Mouse (Mus musculus) heart, embryonic 11.5 days (tissue): ENCODE data around the gene Ly6g6e. TPM values are rescaled to one million over a fixed set of nuclear protein-coding genes. Genes with fewer than 3 reads are reported as not detected.
A peak's percentile ranks its signal among the peaks of the same experiment; 100 is the strongest.

Source experiments
- ATAC-seq: fragments of 200-750 bp; cut with Nextera tagmentation; replicated peaks from 2 replicates; pipeline ENCODE4 v1.8.0; 2017; ENCODE audit warnings: moderate library complexity; ENCODE audit not compliant: insufficient number of reproducible peaks, low FRiP score, low TSS enrichment
- H3K27ac ChIP-seq: fragments of 300-500 bp; sonication (generic); 2 replicates; pipeline ENCODE4 v1.5.1; 2014; ENCODE audit warnings: mild to moderate bottlenecking, low read depth, low read length
- H3K27me3 ChIP-seq: fragments of 300-500 bp; sonication (generic); 2 replicates; pipeline ENCODE4 v1.6.1; 2014; ENCODE audit warnings: mild to moderate bottlenecking, low read length, mixed read lengths; ENCODE audit not compliant: control insufficient read depth, insufficient read depth
- H3K36me3 ChIP-seq: fragments of 300-500 bp; sonication (generic); 2 replicates; pipeline ENCODE4 v1.6.1; 2014; ENCODE audit warnings: mild to moderate bottlenecking, low read length, moderate library complexity, mixed read lengths; ENCODE audit not compliant: control insufficient read depth, insufficient read depth
- H3K4me1 ChIP-seq: fragments of 300-500 bp; sonication (generic); 2 replicates; pipeline ENCODE4 v1.6.1; 2014; ENCODE audit warnings: low read length; ENCODE audit not compliant: control insufficient read depth, insufficient read depth
- H3K4me2 ChIP-seq: fragments of 300-500 bp; sonication (generic); 2 replicates; pipeline ENCODE4 v1.6.1; 2014; ENCODE audit warnings: mild to moderate bottlenecking, moderate library complexity
- H3K4me3 ChIP-seq: fragments of 300-500 bp; sonication (generic); 2 replicates; pipeline ENCODE4 v1.5.1; 2014; ENCODE audit warnings: low read depth, low read length
- H3K9ac ChIP-seq: fragments of 300-500 bp; sonication (generic); 2 replicates; pipeline ENCODE4 v1.6.1; 2014; ENCODE audit warnings: mild to moderate bottlenecking, low read depth, low read length, moderate library complexity
- H3K9me3 ChIP-seq: fragments of 300-500 bp; sonication (generic); replicated peaks from 2 replicates; pipeline ENCODE4 v1.6.1; 2016; ENCODE audit warnings: low read length; ENCODE audit not compliant: control insufficient read depth
- WGBS: fragments of 180-500 bp; shearing (Covaris S2); extraction: QIAGEN DNeasy Blood & Tissue Kit; methylation state at CpG from one replicate; pipeline ENCODE4 v1.1.7; 2014; ENCODE audit not compliant: insufficient replicate concordance; 5-methylcytosine and 5-hydroxymethylcytosine counted together
- polyA plus RNA-seq: library from polyadenylated mRNA; unstranded; fragments of >200 nt; fragmentation: Nextera tagmentation; extraction: Ambion mirVana; gene quantifications from 2 replicates; pipeline ENCODE4 v1.2.1, GENCODE M21; 2014

Gene Ly6g6e
- polyA plus RNA-seq, 1 experiment from 2014 or later = 0.42 TPM

- H3K9ac ChIP-seq = peak overlapping the region; percentile 97
- H3K27me3 ChIP-seq = no peaks in the 10 kb centered on the region
- 68% methylated on average over 8 of the region's 8 CpGs for WGBS
- peaks cover 18% of the 10 kb centered on the region for H3K36me3 ChIP-seq
- H3K9me3 ChIP-seq = no peaks in the 10 kb centered on the region
- peak overlapping the region; percentile 84 for H3K4me2 ChIP-seq
- peaks cover 12% of the 10 kb centered on the region for H3K4me1 ChIP-seq
- no peak for ATAC-seq
- H3K27ac ChIP-seq = no peak overlapping the region
- H3K4me3 ChIP-seq = peak overlapping the region; percentile 69
These were observed 13.6 kb downstream of the Ly6g6e start for GRCm38 (mm10) chr17:35090166-35090932.

GRCm38 (mm10) chr17:35092403-35093198 lies 15.9 kb downstream of the Ly6g6e start:
- Histone ChIP-seq H3K4me3 (no peak overlapping the region), H3K36me3 (peaks cover 24% of the 10 kb centered on the region), H3K4me1 (peaks cover 12% of the 10 kb centered on the region), H3K27ac (no peak overlapping the region), H3K9ac (no peak overlapping the region), H3K27me3 (no peaks in the 10 kb centered on the region), H3K9me3 (no peaks in the 10 kb centered on the region), H3K4me2 (no peak overlapping the region)
- 85% methylated on average over 14 of the region's 14 CpGs for WGBS
- no peak for ATAC-seq

DNA sequence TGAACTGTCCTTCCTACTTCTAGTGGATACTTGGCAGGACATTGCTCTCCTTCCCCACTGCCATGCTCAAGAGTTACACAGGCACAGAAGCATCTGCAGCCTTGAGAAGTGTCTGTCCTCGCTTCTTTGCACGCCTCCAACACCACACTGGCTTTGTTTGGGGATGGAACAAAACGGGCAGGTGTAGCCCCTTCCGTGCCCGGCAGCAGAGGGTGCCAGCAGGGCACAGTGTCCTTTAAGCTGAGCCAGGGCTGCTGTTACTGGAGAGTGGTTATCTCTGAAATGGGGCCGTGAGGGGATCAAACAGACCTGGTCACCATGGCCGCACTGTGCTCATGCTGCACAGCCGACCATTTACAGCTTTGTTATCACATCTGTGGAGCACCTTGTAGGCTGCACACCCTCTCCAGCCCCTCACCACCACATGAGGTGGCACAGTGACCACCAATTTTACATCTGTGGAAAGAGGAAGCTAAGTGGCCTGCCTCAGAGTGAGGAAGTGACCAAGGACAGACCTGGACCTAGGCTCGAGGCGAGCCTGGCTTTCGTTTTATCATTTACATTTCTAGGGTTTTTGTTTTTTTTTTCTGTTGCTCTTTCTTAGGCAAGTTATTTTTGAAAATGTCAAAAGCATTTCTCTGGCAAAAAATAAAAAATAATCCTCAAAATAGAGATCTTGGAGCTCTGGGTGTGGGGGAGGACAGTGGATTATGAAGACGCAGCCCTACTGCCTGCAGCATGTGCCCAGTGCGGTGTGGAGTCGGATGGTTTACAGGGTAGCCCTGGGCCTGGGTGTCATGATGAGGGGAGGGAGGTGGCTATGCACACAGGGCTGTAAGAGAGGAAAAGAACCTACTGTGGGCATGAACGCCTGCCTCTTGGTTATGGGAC lies 18.0 kb downstream of the Ly6g6e start:
- Histone ChIP-seq H3K9me3 (no peaks in the 10 kb centered on the region), H3K36me3 (peaks cover 26% of the 10 kb centered on the region), H3K27ac (no peak overlapping the region), H3K9ac (no peak overlapping the region), H3K4me1 (peaks cover 12% of the 10 kb centered on the region), H3K27me3 (no peaks in the 10 kb centered on the region), H3K4me2 (no peak overlapping the region), H3K4me3 (no peak overlapping the region)
- no peak for ATAC-seq
- WGBS = 81% methylated on average over 15 of the region's 15 CpGs

- Histone ChIP-seq H3K4me1 (peaks cover 3% of the 10 kb centered on the region; the same call in 1 of the 2 replicates), H3K4me2 (no peak overlapping the region), H3K27ac (no peak overlapping the region), H3K9me3 (no peaks in the 10 kb centered on the region), H3K4me3 (no peak overlapping the region), H3K9ac (no peak overlapping the region), H3K27me3 (no peaks in the 10 kb centered on the region), H3K36me3 (peaks cover 29% of the 10 kb centered on the region)
- 80% methylated on average over 12 of the region's 12 CpGs for WGBS
- ATAC-seq = no peak
These were observed 19.9 kb downstream of the Ly6g6e start for GRCm38 (mm10) chr17:35096597-35096996.

GRCm38 (mm10) chr17:35097164-35097655 lies 20.5 kb downstream of the Ly6g6e start:
- no peak overlapping the region for H3K4me3 ChIP-seq
- H3K4me1 ChIP-seq = peaks cover 4% of the 10 kb centered on the region; the same call in 1 of the 2 replicates
- no peak overlapping the region for H3K4me2 ChIP-seq
- H3K9me3 ChIP-seq = no peaks in the 10 kb centered on the region
- 87% methylated on average over 12 of the region's 12 CpGs for WGBS
- H3K9ac ChIP-seq = no peak overlapping the region
- H3K27ac ChIP-seq = no peak overlapping the region
- no peak for ATAC-seq
- no peaks in the 10 kb centered on the region for H3K27me3 ChIP-seq
- peaks cover 29% of the 10 kb centered on the region for H3K36me3 ChIP-seq

DNA sequence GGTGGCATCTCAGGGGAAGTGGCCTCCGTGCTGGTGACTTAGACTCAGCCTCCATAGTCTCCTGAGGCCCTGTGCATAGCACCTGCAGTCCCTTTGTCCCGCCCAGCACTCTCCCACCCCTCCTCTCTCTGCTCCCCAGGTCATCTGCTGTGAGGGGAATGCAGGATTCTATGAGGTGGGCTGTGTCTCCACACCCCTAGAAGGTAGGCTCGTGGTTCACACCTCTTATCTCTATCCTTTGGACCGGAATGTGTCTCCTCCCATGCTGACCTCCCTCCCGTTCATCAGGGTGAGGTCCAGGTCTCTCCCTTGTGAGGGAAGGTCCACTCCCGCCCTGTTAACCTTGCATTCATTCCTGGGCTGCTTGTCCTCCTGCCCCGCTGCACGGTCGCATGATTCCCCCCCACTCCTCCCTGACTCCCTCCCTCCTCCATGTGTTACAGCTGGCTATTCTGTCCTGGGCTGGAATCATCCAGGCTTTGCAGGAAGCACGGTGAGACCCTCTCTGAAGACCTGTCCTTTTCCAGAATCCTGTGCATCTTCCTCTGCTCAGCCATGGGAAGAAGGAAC lies 23.6 kb downstream of the Ly6g6e start:
- Histone ChIP-seq H3K36me3 (peaks cover 22% of the 10 kb centered on the region), H3K27ac (no peak overlapping the region), H3K4me2 (no peak overlapping the region), H3K4me1 (peaks cover 10% of the 10 kb centered on the region), H3K27me3 (no peaks in the 10 kb centered on the region), H3K9ac (no peak overlapping the region), H3K4me3 (no peak overlapping the region), H3K9me3 (no peaks in the 10 kb centered on the region)
- no peak for ATAC-seq
- 56% methylated on average over 10 of the region's 10 CpGs for WGBS

DNA sequence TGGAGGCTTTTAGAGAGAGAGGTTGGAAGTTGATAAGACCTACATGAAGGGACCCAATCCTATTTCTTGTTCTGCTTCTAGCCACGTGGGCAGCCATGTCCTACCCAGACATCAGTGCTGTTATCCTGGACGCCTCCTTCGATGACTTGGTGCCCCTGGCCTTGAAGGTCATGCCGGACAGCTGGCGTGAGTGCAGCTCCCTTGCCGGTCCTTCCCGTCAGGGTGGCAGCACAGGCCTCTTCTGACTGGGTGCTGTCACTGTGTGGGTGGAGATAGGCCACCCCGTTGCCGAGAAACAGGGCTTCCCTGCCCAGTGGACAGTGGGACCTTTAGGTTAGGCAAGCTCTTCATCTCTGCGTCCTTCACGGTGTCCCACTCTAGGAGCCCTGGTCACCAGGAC lies 24.5 kb downstream of the Ly6g6e start:
- Histone ChIP-seq H3K9ac (no peak overlapping the region), H3K4me1 (peaks cover 10% of the 10 kb centered on the region), H3K9me3 (no peaks in the 10 kb centered on the region), H3K4me2 (no peak overlapping the region), H3K36me3 (peaks cover 21% of the 10 kb centered on the region), H3K4me3 (no peak overlapping the region), H3K27ac (no peak overlapping the region), H3K27me3 (no peaks in the 10 kb centered on the region)
- 84% methylated on average over 11 of the region's 11 CpGs for WGBS
- ATAC-seq = no peak

GRCm38 (mm10) chr17:35102299-35102698 lies 25.6 kb downstream of the Ly6g6e start:
- H3K4me1 ChIP-seq = peaks cover 10% of the 10 kb centered on the region
- H3K36me3 ChIP-seq = peaks cover 18% of the 10 kb centered on the region
- 71% methylated on average over 8 of the region's 8 CpGs for WGBS
- no peak overlapping the region for H3K4me3 ChIP-seq
- H3K9ac ChIP-seq = no peak overlapping the region
- no peaks in the 10 kb centered on the region for H3K27me3 ChIP-seq
- no peaks in the 10 kb centered on the region for H3K9me3 ChIP-seq
- no peak overlapping the region for H3K27ac ChIP-seq
- no peak for ATAC-seq
- no peak overlapping the region for H3K4me2 ChIP-seq
